Mouse (Mus musculus): ENCODE results near the gene Acox2. TPM values are rescaled to one million over a fixed set of nuclear protein-coding genes. Genes with fewer than 3 reads are reported as not detected.

Gene Acox2
- total RNA-seq (2014; rRNA removed) (0.14 TPM in 1 of 2 replicates, not detected in the other), polyA plus RNA-seq (2015; fragmentation: Nextera tagmentation; extraction: Ambion mirVana) (0.31 and 0.59 TPM in 2 replicates)

- Histone ChIP-seq H3K4me1 (ENCODE audit: insufficient read depth) (no peaks in the 10 kb centered on the region), H3K9ac (no peak within 1 kb of the TSS), H3K27me3 (ENCODE audit: insufficient read depth, low read length) (no peaks in the 10 kb centered on the region), H3K9me3 (ENCODE audit: low read length) (no peaks in the 10 kb centered on the region), H3K4me3 (ENCODE audit: low read depth, low read length) (no peak within 1 kb of the TSS), H3K36me3 (ENCODE audit: insufficient read depth) (no peaks in the 10 kb centered on the region), H3K4me2 (ENCODE audit: low read depth) (no peak within 1 kb of the TSS), H3K27ac (ENCODE audit: low read depth, low read length) (no peak within 1 kb of the TSS)
- ATAC-seq (no peak), DNase-seq (no peak)
- no peak for TF ChIP-seq CTCF (IDR thresholded peaks at IDR 0.05; ENCODE audit: low read depth)
- WGBS = 86% methylated on average over 3 of the region's 3 CpGs
Measured at GRCm38 (mm10) chr14:8259166-8259565, at the start of gene Acox2. TSS of gene Acox2 (minus strand) at chr14:8259353.

DNA sequence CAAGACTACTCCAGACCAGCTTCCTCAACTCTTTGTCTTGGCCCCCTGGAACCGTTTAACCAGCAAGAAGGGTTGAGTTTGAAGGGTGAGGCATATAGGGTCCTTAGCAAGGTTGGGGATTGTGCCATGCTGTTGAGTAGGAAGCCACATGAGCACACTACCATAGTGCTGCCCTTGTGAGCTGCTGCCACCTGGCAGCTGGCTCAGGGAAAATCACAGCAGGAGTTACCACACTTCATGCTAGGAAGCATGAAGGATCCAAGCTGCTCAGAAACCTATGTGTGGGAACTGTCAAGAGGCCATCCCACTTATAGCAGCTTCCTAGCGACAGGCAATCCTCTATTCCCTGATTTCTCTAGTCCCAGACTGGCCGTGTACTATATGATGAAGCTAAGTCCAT lies 49.5 kb upstream of the Acox2 start:
- DNase-seq (no peak), ATAC-seq (no peak)
- Histone ChIP-seq H3K36me3 (ENCODE audit: insufficient read depth) (no peaks in the 10 kb centered on the region), H3K4me2 (ENCODE audit: low read depth) (no peak overlapping the region), H3K27ac (ENCODE audit: low read depth, low read length) (no peak overlapping the region), H3K9ac (no peak overlapping the region), H3K4me1 (ENCODE audit: insufficient read depth) (no peaks in the 10 kb centered on the region), H3K4me3 (ENCODE audit: low read depth, low read length) (no peak overlapping the region), H3K9me3 (ENCODE audit: low read length) (no peaks in the 10 kb centered on the region), H3K27me3 (ENCODE audit: insufficient read depth, low read length) (no peaks in the 10 kb centered on the region)
- TF ChIP-seq CTCF (IDR thresholded peaks at IDR 0.05; ENCODE audit: low read depth) = 0 out of 2 replicates have a peak, but pooled peaks have one; percentile 15
- 85% methylated on average over 3 of the region's 3 CpGs for WGBS

DNA sequence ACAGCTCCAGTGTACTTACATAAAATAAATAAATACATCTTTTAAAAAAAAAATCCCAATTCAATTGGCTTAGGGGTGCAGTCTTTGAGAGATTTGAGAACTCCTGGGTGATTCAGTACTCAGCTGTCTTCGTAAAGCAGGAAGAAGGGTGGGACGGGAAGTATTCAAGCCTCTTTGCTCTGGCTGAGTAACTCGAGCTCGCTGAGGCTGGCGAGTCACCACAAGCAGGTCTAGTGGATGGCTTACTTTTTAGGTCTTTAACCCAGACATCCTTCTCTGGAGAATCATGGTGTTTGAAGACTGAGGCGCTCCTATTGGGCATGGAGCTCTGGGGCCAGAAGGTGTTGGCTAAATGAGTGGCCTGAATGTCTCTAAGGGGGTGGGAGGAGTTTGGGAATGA lies 47.7 kb upstream of the Acox2 start:
- TF ChIP-seq CTCF (IDR thresholded peaks at IDR 0.05; ENCODE audit: low read depth) = no peak
- Histone ChIP-seq H3K4me3 (ENCODE audit: low read depth, low read length) (no peak overlapping the region), H3K27ac (ENCODE audit: low read depth, low read length) (no peak overlapping the region), H3K9ac (no peak overlapping the region), H3K4me2 (ENCODE audit: low read depth) (no peak overlapping the region), H3K4me1 (ENCODE audit: insufficient read depth) (no peaks in the 10 kb centered on the region), H3K36me3 (ENCODE audit: insufficient read depth) (no peaks in the 10 kb centered on the region), H3K27me3 (ENCODE audit: insufficient read depth, low read length) (no peaks in the 10 kb centered on the region), H3K9me3 (ENCODE audit: low read length) (no peaks in the 10 kb centered on the region)
- no peak for ATAC-seq
- DNase-seq = no peak
- 88% methylated on average over 6 of the region's 6 CpGs for WGBS

DNA sequence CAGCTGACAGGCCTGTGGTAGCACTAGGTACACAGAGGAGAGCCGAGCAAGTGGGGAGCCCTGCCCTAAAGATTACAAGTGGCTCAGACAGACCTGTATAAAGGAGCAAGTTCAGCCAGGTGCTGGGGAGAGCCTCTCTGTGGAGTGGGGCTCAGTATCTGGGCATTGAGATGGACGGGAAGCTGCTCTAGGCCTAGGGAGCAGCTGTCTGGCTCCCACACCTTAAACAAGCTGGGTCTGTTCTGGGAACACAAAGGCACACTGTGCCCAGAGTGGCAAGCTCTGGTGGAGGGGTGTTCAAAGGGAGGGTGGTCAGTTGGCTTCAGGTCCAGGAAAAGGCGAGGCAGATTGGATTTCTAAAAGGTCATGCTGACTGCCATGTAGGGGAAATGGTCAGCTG lies 45.9 kb upstream of the Acox2 start:
- 58% methylated on average over 3 of the region's 3 CpGs for WGBS
- Histone ChIP-seq H3K9me3 (ENCODE audit: low read length) (no peaks in the 10 kb centered on the region), H3K4me3 (ENCODE audit: low read depth, low read length) (no peak overlapping the region), H3K27me3 (ENCODE audit: insufficient read depth, low read length) (no peaks in the 10 kb centered on the region), H3K4me1 (ENCODE audit: insufficient read depth) (no peaks in the 10 kb centered on the region), H3K36me3 (ENCODE audit: insufficient read depth) (no peaks in the 10 kb centered on the region), H3K9ac (no peak overlapping the region), H3K27ac (ENCODE audit: low read depth, low read length) (no peak overlapping the region), H3K4me2 (ENCODE audit: low read depth) (no peak overlapping the region)
- ATAC-seq (peak; percentile 45; the same call in 1 of the 2 replicates), DNase-seq (no peak)
- TF ChIP-seq CTCF (IDR thresholded peaks at IDR 0.05; ENCODE audit: low read depth) = no peak

GRCm38 (mm10) chr14:8304082-8304481 lies 44.9 kb upstream of the Acox2 start:
- no peak overlapping the region for H3K4me2 ChIP-seq (ENCODE audit: low read depth)
- H3K9me3 ChIP-seq (ENCODE audit: low read length) = no peaks in the 10 kb centered on the region
- no peak overlapping the region for H3K9ac ChIP-seq
- ATAC-seq (no peak), DNase-seq (no peak)
- H3K27ac ChIP-seq (ENCODE audit: low read depth, low read length) = no peak overlapping the region
- H3K36me3 ChIP-seq (ENCODE audit: insufficient read depth) = no peaks in the 10 kb centered on the region
- TF ChIP-seq CTCF (IDR thresholded peaks at IDR 0.05; ENCODE audit: low read depth) = no peak
- H3K27me3 ChIP-seq (ENCODE audit: insufficient read depth, low read length) = no peaks in the 10 kb centered on the region
- no peaks in the 10 kb centered on the region for H3K4me1 ChIP-seq (ENCODE audit: insufficient read depth)
- H3K4me3 ChIP-seq (ENCODE audit: low read depth, low read length) = no peak overlapping the region

GRCm38 (mm10) chr14:8302687-8303086 lies 43.5 kb upstream of the Acox2 start:
- TF ChIP-seq CTCF (IDR thresholded peaks at IDR 0.05; ENCODE audit: low read depth) = no peak
- Histone ChIP-seq H3K9me3 (ENCODE audit: low read length) (no peaks in the 10 kb centered on the region), H3K36me3 (ENCODE audit: insufficient read depth) (no peaks in the 10 kb centered on the region), H3K9ac (no peak overlapping the region), H3K4me1 (ENCODE audit: insufficient read depth) (no peaks in the 10 kb centered on the region), H3K27me3 (ENCODE audit: insufficient read depth, low read length) (no peaks in the 10 kb centered on the region), H3K27ac (ENCODE audit: low read depth, low read length) (no peak overlapping the region), H3K4me3 (ENCODE audit: low read depth, low read length) (no peak overlapping the region), H3K4me2 (ENCODE audit: low read depth) (no peak overlapping the region)
- ATAC-seq (no peak; the same call in 1 of the 2 replicates), DNase-seq (no peak)
- 12% methylated on average over 10 of the region's 10 CpGs for WGBS

GRCm38 (mm10) chr14:8300281-8300680 lies 41.1 kb upstream of the Acox2 start:
- H3K36me3 ChIP-seq (ENCODE audit: insufficient read depth) = no peaks in the 10 kb centered on the region
- H3K4me1 ChIP-seq (ENCODE audit: insufficient read depth) = no peaks in the 10 kb centered on the region
- TF ChIP-seq CTCF (IDR thresholded peaks at IDR 0.05; ENCODE audit: low read depth) = peak; percentile 56
- H3K4me2 ChIP-seq (ENCODE audit: low read depth) = no peak overlapping the region
- H3K9me3 ChIP-seq (ENCODE audit: low read length) = no peaks in the 10 kb centered on the region
- 33% methylated on average over 8 of the region's 8 CpGs for WGBS
- no peak overlapping the region for H3K9ac ChIP-seq
- no peak overlapping the region for H3K4me3 ChIP-seq (ENCODE audit: low read depth, low read length)
- no peak for DNase-seq
- no peak overlapping the region for H3K27ac ChIP-seq (ENCODE audit: low read depth, low read length)
- no peak for ATAC-seq
- H3K27me3 ChIP-seq (ENCODE audit: insufficient read depth, low read length) = no peaks in the 10 kb centered on the region

Measured in forebrain, postnatal 0 days (tissue).